Mouse (Mus musculus): ENCODE data around the gene Gzmg. TPM values are rescaled to one million over a fixed set of nuclear protein-coding genes. Genes with fewer than 3 reads are reported as not detected.
"Not testable (repeated sequence)": the region's sequence is repeated elsewhere in the genome, so short reads cannot be mapped to it uniquely, and the experiment has no call there.

Gene Gzmg
- polyA plus RNA-seq, 1 experiment from 2014 or later = not detected

GRCm38 (mm10) chr14:56115531-56116310, 43.7 kb downstream of the Gzmg start:
- H3K4me2 ChIP-seq (ENCODE audit: low read depth, low read length, severe bottlenecking); H3K4me1 ChIP-seq (replicated peaks; ENCODE audit: control insufficient read depth, insufficient read depth, low read length); H3K9me3 ChIP-seq (ENCODE audit: control insufficient read depth, low read length); H3K9ac ChIP-seq (ENCODE audit: low read length); DNase-seq (ENCODE audit: low spot score); H3K4me3 ChIP-seq (ENCODE audit: low read depth, low read length); H3K27ac ChIP-seq (ENCODE audit: low read depth, low read length); ATAC-seq (replicated peaks; ENCODE audit: low FRiP score); H3K36me3 ChIP-seq (ENCODE audit: control insufficient read depth, insufficient read depth, low read length); H3K27me3 ChIP-seq (ENCODE audit: control insufficient read depth, insufficient read depth, low read length): not testable (repeated sequence)
- WGBS = 92% methylated on average over 33 of the region's 33 CpGs

Other genes starting within 250 kb of the Gzmg start
- gene Cma1, start 214.9 kb downstream of the Gzmg start, polyA plus RNA-seq (2014; fragmentation: Nextera tagmentation; extraction: Ambion mirVana) = not detected in 2 replicates
- gene Cma2, start 208.6 kb downstream of the Gzmg start, polyA plus RNA-seq (2014; fragmentation: Nextera tagmentation; extraction: Ambion mirVana) = not detected in 2 replicates
- not detected in 2 replicates for gene Mcpt1, start 141.6 kb downstream of the Gzmg start, polyA plus RNA-seq (2014; fragmentation: Nextera tagmentation; extraction: Ambion mirVana)
- gene Mcpt9, start 129.1 kb downstream of the Gzmg start, polyA plus RNA-seq (2014; fragmentation: Nextera tagmentation; extraction: Ambion mirVana) = not detected in 2 replicates
- gene Mcpt2, start 117.5 kb downstream of the Gzmg start, polyA plus RNA-seq (2014; fragmentation: Nextera tagmentation; extraction: Ambion mirVana) = not detected in 2 replicates
- not detected in 2 replicates for gene Mcpt4, start 97.3 kb downstream of the Gzmg start, polyA plus RNA-seq (2014; fragmentation: Nextera tagmentation; extraction: Ambion mirVana)
- not detected in 2 replicates for gene Mcpt8, start 74.3 kb downstream of the Gzmg start, polyA plus RNA-seq (2014; fragmentation: Nextera tagmentation; extraction: Ambion mirVana)
- gene Ctsg, start 57.0 kb downstream of the Gzmg start, polyA plus RNA-seq (2014; fragmentation: Nextera tagmentation; extraction: Ambion mirVana) = not detected in 2 replicates
- not detected in 2 replicates for gene Gzme, start 39.0 kb downstream of the Gzmg start, polyA plus RNA-seq (2014; fragmentation: Nextera tagmentation; extraction: Ambion mirVana)
- gene Gzmd, start 27.0 kb downstream of the Gzmg start, polyA plus RNA-seq (2014; fragmentation: Nextera tagmentation; extraction: Ambion mirVana) = not detected in 2 replicates
- gene Gzmn, start 15.0 kb upstream of the Gzmg start, polyA plus RNA-seq (2014; fragmentation: Nextera tagmentation; extraction: Ambion mirVana) = not detected in 2 replicates
- gene Gzmf, start 51.8 kb upstream of the Gzmg start, polyA plus RNA-seq (2014; fragmentation: Nextera tagmentation; extraction: Ambion mirVana) = not detected in 2 replicates
- not detected in 2 replicates for gene Gzmc, start 75.1 kb upstream of the Gzmg start, polyA plus RNA-seq (2014; fragmentation: Nextera tagmentation; extraction: Ambion mirVana)
- gene Gzmb, start 102.7 kb upstream of the Gzmg start, polyA plus RNA-seq (2014; fragmentation: Nextera tagmentation; extraction: Ambion mirVana) = not detected in 2 replicates
- gene Atp12a, start 205.5 kb upstream of the Gzmg start, polyA plus RNA-seq (2014; fragmentation: Nextera tagmentation; extraction: Ambion mirVana) = 0.04 TPM in 1 of 2 replicates, not detected in the other
- gene Rnf17, start 243.0 kb upstream of the Gzmg start, polyA plus RNA-seq (2014; fragmentation: Nextera tagmentation; extraction: Ambion mirVana) = 0.88 and 1.0 TPM in 2 replicates

Measured in forebrain, embryonic 11.5 days (tissue).